Mouse (Mus musculus) brain, embryonic 14.5 days (tissue): ENCODE data around the gene Olfr31.

Source experiments
- CTCF ChIP-seq: fragments of 200-500 bp; IDR thresholded peaks from 2 replicates; pipeline ENCODE4 v1.5.1; 2012; ENCODE audit warnings: inconsistent platforms, mild to moderate bottlenecking, moderate library complexity, borderline replicate concordance; ENCODE audit not compliant: insufficient read depth, insufficient read length; ENCODE audit errors: extremely low read depth
- POLR2A ChIP-seq: fragments of 200-500 bp; IDR thresholded peaks from 2 replicates; pipeline ENCODE4 v1.6.1; 2012; ENCODE audit warnings: mild to moderate bottlenecking, inconsistent platforms, borderline replicate concordance; ENCODE audit not compliant: poor library complexity, insufficient read depth, insufficient read length, severe bottlenecking; ENCODE audit errors: extremely low read depth

DNA sequence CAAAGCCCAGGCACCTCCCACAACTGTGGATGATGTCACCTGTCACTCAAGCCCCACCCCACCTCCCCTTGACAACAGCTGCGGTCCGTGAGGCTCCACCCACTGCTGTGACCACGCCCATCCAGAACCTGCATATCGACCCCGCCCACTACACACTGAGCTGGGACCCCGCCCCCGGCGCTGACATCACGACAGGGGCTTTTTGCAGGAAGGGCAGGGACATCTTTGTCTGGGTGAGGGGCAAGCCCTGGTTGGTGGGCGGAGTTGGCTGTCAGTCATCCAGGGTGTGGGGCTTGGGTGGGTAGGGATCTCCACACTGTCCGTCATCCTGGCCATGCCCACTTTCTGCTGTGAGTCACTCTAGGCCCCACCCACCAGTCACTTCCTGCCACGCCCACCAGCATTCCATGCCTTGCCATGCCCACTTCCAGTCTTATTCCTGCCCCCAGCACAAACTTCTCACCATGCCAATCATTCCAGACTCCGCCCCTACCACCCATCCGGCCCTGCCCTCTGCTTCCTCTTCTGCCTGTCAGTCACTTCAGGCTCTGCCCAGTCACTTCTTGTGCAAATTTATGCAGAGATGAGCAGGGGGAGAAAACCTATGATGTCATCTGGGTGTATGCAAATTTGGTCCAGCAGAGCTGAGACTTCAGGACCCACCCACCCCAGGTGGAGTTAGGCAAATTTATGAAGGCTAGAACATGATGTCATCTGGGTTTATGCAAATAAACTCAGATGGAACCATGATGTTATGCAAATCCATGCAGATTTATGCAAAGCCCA lies 25.4 kb downstream of the Olfr31 start:
- no peak for TF ChIP-seq CTCF
- TF ChIP-seq POLR2A, result no peak
